Mouse (Mus musculus) midbrain, embryonic 15.5 days (tissue): ENCODE data around the gene Tmem150a. TPM values are rescaled to one million over a fixed set of nuclear protein-coding genes. Genes with fewer than 3 reads are reported as not detected.

Experiments
- ATAC-seq: fragments of 200-750 bp; cut with Nextera tagmentation; replicated peaks from 2 replicates; pipeline ENCODE4 v1.8.0; 2017; ENCODE audit warnings: moderate TSS enrichment
- H3K27ac ChIP-seq: fragments of 300-500 bp; sonication (generic); 2 replicates; pipeline ENCODE4 v1.5.1; 2015; ENCODE audit warnings: mild to moderate bottlenecking, inconsistent platforms
- H3K27me3 ChIP-seq: fragments of 300-500 bp; sonication (generic); replicated peaks from 2 replicates; pipeline ENCODE4 v1.6.1; 2015; ENCODE audit warnings: inconsistent platforms
- H3K36me3 ChIP-seq: fragments of 300-500 bp; sonication (generic); replicated peaks from 2 replicates; pipeline ENCODE4 v1.6.1; 2015; ENCODE audit warnings: inconsistent platforms
- H3K4me1 ChIP-seq: fragments of 300-500 bp; sonication (generic); 2 replicates; pipeline ENCODE4 v1.6.1; 2015; ENCODE audit warnings: inconsistent platforms
- H3K4me2 ChIP-seq: fragments of 300-500 bp; sonication (generic); 2 replicates; pipeline ENCODE4 v1.6.1; 2015; ENCODE audit warnings: inconsistent platforms, mild to moderate bottlenecking, moderate library complexity
- H3K4me3 ChIP-seq: fragments of 300-500 bp; sonication (generic); 2 replicates; pipeline ENCODE4 v1.5.1; 2015; ENCODE audit warnings: mild to moderate bottlenecking, inconsistent platforms
- H3K9ac ChIP-seq: fragments of 300-500 bp; sonication (generic); 2 replicates; pipeline ENCODE4 v1.6.1; 2015; ENCODE audit warnings: mild to moderate bottlenecking, inconsistent platforms
- H3K9me3 ChIP-seq: fragments of 300-500 bp; sonication (generic); 2 replicates; pipeline ENCODE4 v1.6.1; 2016; ENCODE audit warnings: inconsistent platforms
- WGBS: fragments of 180-500 bp; shearing (Covaris S2); methylation state at CpG from one replicate; pipeline ENCODE4 v1.1.7; 2015; ENCODE audit warnings: mixed read lengths; 5-methylcytosine and 5-hydroxymethylcytosine counted together
- polyA plus RNA-seq: library from polyadenylated mRNA; unstranded; fragments of >200 nt; fragmentation: Nextera tagmentation; extraction: Ambion mirVana; gene quantifications from 2 replicates; pipeline ENCODE4 v1.2.1, GENCODE M21; 2015

Gene Tmem150a
- 18.5 and 19.9 TPM in 2 replicates for polyA plus RNA-seq

DNA sequence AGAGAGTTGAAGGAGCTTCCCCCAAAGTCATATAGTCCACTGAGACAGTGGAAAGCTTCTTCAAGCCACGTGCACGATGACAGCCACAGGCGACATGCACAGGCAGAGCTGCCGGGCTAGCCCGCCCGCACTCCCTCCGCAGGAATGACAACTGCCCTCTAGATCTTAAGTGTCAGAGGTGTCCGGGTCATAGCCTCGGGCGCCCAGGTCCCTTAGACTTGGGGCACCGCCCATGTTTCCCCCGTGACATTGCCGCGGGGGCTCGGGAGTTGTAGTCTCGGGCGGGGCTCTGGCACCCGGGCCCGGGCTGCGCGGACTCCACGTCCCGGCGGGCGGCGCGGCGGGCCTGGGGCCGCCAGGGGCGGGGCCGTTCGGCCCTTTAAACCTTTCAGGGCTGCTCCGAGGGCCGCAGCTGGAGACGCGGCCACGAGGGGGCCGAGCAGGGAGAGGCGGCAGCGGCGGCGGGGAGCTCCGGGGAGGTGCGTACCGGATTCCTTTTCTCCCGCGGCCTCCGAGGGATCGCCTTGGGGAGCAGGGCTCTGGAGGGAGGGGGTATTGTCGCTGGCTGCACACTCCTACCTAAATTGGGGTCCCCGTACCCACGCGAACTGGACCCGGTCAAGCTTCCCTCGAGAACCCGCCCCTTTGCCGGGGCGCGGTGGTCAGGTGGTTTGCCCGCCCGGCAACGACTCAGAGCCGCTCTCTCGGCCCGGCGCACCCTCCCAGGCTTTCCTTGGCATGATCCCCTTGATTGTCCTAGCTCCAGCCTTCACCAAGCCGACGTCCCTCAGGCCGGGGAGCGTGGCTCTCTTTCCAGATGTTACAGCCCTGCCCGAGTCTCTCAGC, at the start of gene Tmem150a:
Gene Tmem150a (plus strand): TSS at position 382 of the 846 bp plus-strand sequence.
- no peaks in the 10 kb centered on the region for H3K27me3 ChIP-seq
- H3K4me2 ChIP-seq: peak within 1 kb of the TSS; percentile 84
- under 1% methylated on average over 68 of the region's 71 CpGs for whole genome bisulfite sequencing
- no peaks in the 10 kb centered on the region for H3K9me3 ChIP-seq
- H3K27ac ChIP-seq: peak within 1 kb of the TSS; percentile 67
- peak; percentile 88 for ATAC-seq
- peak within 1 kb of the TSS; percentile 58 for H3K4me3 ChIP-seq
- H3K9ac ChIP-seq: peak within 1 kb of the TSS; percentile 76
- H3K36me3 ChIP-seq: peaks cover 6% of the 10 kb centered on the region; the same call in 1 of the 2 replicates
- peaks cover 25% of the 10 kb centered on the region for H3K4me1 ChIP-seq

DNA sequence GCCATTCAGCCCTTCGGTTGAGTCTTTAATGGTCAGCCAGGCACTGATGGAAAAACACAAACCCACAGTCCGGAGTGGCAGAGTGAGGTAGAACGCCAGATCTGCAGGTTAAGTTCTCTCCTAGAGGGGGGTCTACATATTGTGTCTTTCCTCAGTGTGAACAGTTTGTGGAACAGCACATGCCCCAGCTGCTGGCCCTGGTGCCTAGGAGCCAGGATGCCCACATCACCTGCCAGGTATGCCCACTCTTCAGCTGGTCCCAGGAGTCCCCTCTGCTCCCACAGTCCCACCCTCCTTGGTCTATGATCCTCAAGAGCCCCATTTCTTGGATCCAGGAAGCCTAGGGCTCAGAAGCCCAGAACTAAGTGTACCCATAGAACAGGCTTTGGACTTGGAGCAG, 43.0 kb upstream of the Tmem150a start:
- Histone ChIP-seq H3K36me3 (peaks cover 7% of the 10 kb centered on the region; the same call in 1 of the 2 replicates), H3K4me1 (no peaks in the 10 kb centered on the region), H3K4me3 (no peak overlapping the region), H3K4me2 (no peak overlapping the region), H3K9me3 (no peaks in the 10 kb centered on the region), H3K27ac (no peak overlapping the region), H3K27me3 (no peaks in the 10 kb centered on the region), H3K9ac (no peak overlapping the region)
- 90% methylated on average over 3 of the region's 3 CpGs for WGBS
- ATAC-seq: no peak

DNA sequence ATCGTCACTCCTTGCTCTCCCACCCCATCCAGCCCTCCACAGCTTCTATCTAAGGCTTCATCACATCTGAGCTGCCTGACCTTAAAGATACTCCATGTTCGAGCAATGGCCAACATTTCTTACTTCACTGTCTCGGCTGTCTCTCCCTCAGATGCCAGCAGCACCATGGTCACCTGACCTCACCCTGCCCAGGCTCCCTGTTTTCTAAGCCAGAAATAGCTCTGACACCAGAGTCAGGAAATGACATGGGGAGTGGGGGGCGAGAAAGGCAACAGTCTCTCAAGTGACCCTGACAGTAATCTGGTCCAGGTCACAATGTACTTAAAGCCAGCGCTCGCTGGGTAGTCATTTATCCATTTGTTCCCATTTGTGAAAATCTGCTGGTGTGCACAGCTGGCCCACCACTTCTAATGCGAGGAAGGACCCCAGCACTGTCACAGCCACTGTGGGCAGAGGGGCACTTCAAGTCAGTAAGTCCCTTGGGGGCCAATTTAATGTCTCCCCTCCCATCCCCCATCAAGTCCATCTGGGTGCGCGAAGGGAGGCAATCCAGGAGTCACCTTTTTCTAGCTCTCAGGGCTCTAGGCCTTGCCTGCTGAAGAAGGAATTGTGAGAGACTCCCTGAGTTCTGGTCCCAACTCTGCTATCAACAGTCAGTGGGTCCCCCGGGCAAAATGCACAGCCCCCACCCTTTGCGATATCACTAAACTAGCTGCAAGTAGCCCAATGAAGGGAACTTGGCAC, 42.0 kb upstream of the Tmem150a start:
- no peaks in the 10 kb centered on the region for H3K9me3 ChIP-seq
- no peaks in the 10 kb centered on the region for H3K27me3 ChIP-seq
- peaks cover 15% of the 10 kb centered on the region; the same call in 1 of the 2 replicates for H3K36me3 ChIP-seq
- no peak overlapping the region for H3K27ac ChIP-seq
- H3K4me1 ChIP-seq: no peaks in the 10 kb centered on the region
- ATAC-seq: no peak
- no peak overlapping the region for H3K9ac ChIP-seq
- H3K4me2 ChIP-seq: no peak overlapping the region
- WGBS: 90% methylated on average over 11 of the region's 11 CpGs
- no peak overlapping the region for H3K4me3 ChIP-seq

DNA sequence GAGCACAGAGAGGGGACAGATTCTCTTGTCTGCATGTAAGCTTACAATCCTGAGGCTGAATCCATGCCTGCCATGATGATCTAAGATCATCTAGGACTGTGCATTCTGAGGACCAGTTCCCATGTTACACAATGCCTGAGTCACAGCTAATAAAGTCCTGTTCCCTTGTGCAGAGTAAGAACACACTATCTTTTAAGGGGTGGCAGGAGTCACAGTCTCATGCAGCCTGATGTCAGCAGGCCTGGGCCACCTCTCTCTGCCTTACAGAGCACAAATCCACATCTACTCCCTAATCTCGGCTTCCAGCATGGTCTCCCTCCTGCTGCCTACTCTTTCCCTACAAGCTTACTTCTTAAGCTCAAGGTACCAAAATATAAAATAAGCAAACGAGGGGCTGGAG, 39.9 kb upstream of the Tmem150a start:
- Histone ChIP-seq H3K9ac (no peak overlapping the region), H3K9me3 (no peaks in the 10 kb centered on the region), H3K4me3 (no peak overlapping the region), H3K4me2 (no peak overlapping the region), H3K27ac (no peak overlapping the region), H3K4me1 (no peaks in the 10 kb centered on the region), H3K36me3 (peaks cover 26% of the 10 kb centered on the region; the same call in 1 of the 2 replicates), H3K27me3 (no peaks in the 10 kb centered on the region)
- no peak for ATAC-seq
- 81% methylated on average over 2 of the region's 2 CpGs for WGBS

DNA sequence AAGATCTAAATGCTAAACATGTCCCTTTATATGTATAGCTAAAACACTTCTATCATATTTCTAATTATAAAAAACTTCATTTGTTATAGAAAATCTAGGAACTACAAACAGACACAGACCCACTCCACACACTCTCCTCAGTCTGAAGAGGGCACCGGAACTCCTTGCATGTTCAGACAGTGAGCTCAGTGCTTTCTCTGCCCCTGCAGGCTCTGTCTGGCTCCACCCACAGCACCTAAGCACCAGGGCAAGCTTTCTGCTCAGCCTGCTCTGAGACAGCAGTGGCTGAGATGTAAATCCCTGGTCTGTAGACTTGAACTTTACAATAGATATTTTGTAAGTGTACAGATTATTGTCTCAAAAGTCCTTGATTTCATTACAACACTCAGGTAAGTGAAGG, 39.2 kb upstream of the Tmem150a start:
- H3K4me3 ChIP-seq: no peak overlapping the region
- no peak overlapping the region for H3K27ac ChIP-seq
- H3K4me1 ChIP-seq: no peaks in the 10 kb centered on the region
- WGBS: 86% methylated on average over 1 of the region's 1 CpGs
- H3K36me3 ChIP-seq: peaks cover 33% of the 10 kb centered on the region; the same call in 1 of the 2 replicates
- H3K27me3 ChIP-seq: no peaks in the 10 kb centered on the region
- no peak for ATAC-seq
- H3K9ac ChIP-seq: no peak overlapping the region
- H3K4me2 ChIP-seq: no peak overlapping the region
- H3K9me3 ChIP-seq: no peaks in the 10 kb centered on the region

DNA sequence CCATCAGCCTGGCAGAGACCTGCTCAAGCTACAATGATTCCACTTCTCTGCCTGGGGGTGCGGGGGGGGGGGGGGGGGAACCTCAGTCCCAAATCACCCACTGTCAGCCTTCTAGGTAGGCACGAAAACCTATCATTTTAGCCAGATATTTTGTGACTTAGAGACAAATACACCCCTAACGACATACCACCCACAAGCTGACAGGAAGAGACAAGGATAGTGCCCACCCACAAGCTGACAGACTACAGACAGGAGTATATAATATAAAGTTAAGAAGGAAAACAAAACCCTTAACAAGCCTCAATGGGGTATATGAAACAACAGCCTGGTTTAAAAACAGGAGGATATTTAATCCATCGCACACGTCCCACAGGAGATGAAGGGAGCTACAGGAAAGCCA, 36.8 kb upstream of the Tmem150a start:
- WGBS: 81% methylated on average over 5 of the region's 5 CpGs
- Histone ChIP-seq H3K4me1 (no peaks in the 10 kb centered on the region), H3K4me3 (no peak overlapping the region), H3K4me2 (no peak overlapping the region), H3K36me3 (peaks cover 49% of the 10 kb centered on the region), H3K9ac (no peak overlapping the region), H3K27me3 (no peaks in the 10 kb centered on the region), H3K9me3 (no peaks in the 10 kb centered on the region), H3K27ac (no peak overlapping the region)
- ATAC-seq: no peak

DNA sequence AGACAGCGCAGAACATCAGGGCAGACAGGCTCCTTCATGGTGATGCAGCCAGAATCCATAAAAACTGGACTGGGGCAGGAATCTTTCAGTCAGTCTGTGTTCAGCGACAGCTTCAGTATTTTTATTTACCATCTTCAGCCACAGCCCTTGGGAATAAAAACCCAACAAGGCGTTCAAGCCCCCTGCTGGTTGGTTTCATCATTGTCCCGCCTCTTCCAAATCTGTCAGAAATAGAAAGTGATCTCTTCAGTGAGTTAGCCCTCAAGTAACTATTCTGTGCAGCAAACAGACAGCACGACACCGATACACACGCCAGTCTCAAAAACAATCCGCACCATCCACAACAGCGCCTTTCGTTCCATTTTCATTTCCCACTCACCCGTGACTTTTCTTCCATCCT, 36.2 kb upstream of the Tmem150a start:
- Histone ChIP-seq H3K9me3 (no peaks in the 10 kb centered on the region), H3K27ac (no peak overlapping the region), H3K9ac (no peak overlapping the region), H3K36me3 (peaks cover 54% of the 10 kb centered on the region), H3K4me2 (no peak overlapping the region), H3K27me3 (no peaks in the 10 kb centered on the region), H3K4me1 (no peaks in the 10 kb centered on the region), H3K4me3 (no peak overlapping the region)
- ATAC-seq: no peak
- 83% methylated on average over 11 of the region's 11 CpGs for WGBS

DNA sequence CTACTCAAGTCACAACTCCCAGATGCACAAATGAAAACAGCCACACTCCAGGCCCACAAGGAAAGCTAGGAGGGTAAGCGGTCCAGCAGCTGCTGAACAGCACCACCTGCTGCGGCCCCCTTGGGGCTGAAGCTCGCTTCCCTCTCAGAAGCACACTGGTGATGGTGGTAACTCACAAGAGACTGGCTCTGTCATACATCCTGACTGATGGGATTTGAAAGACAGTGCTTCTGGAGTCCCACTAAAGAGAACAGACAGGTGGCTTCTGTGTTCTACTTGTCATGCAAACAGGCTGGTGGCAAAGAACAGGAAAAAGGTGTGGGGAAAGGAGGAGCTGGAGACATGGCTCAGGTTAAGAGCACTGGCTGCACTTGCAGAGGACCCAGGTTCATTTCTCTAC, 32.3 kb upstream of the Tmem150a start:
- no peak for ATAC-seq
- H3K4me1 ChIP-seq: no peaks in the 10 kb centered on the region

DNA sequence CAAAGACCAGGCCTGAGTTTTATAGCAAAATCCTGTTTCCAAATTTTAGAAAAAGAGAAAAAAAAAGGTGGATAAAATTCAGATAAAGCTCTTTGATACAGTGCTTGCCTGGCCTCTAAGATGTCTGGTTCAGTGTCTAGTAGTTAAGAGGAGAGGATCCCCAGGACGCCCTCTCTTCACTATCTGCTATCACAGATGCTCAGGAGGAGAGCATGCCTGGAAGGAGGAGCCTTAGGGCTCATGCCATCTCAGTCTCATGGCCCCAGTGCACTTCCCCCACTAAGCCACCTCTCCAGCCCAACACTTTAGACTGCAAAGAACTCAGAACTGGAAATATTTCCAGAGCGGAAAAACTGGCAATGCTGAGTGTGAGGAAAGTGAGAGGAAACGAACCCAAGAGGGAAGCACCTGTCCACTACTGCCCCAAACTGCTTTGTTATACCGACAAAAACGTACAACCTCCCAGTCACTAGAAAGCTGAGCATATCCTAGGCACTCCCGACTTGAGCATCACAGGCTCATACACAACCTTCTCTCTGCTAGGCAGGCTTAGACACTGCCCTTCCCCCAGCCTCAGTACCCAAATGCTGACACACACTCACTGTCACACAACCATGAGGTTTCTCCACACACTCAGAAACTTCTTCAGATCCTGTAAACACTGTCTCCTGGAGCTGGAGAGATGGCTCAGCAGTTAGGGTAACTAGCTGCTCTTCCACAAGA, 31.3 kb upstream of the Tmem150a start:
- 92% methylated on average over 6 of the region's 6 CpGs for WGBS
- ATAC-seq: no peak
- H3K36me3 ChIP-seq: peaks cover 73% of the 10 kb centered on the region
- no peak overlapping the region for H3K4me2 ChIP-seq
- H3K9ac ChIP-seq: no peak overlapping the region
- no peak overlapping the region for H3K4me3 ChIP-seq
- no peaks in the 10 kb centered on the region for H3K4me1 ChIP-seq
- H3K27me3 ChIP-seq: no peaks in the 10 kb centered on the region
- H3K9me3 ChIP-seq: no peaks in the 10 kb centered on the region
- no peak overlapping the region for H3K27ac ChIP-seq

More for the DNA sequence above, 32.3 kb upstream of the Tmem150a start:
- Histone ChIP-seq H3K9ac (no peak overlapping the region), H3K36me3 (peaks cover 69% of the 10 kb centered on the region), H3K9me3 (no peaks in the 10 kb centered on the region), H3K27ac (no peak overlapping the region), H3K27me3 (no peaks in the 10 kb centered on the region), H3K4me2 (no peak overlapping the region), H3K4me3 (no peak overlapping the region)
- 87% methylated on average over 3 of the region's 3 CpGs for WGBS

DNA sequence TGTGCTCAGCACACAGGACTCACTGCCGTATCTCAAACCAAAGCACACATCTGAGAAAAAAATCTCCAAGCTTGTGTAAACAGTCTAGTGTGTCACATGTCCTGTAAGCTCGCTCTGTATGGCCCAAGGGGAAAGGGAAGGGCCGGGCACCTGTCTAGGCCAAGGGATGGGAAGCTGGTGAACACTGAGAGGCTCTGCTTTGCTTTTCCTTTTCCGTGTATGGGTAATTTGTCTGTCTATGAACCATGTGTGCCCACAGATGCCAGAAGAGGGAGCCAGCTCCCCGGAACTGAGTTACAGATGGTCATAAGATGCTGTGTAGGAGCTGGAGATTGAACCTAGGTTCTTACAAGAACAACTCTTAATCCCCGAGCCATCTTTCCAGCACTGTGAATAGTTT, 29.0 kb upstream of the Tmem150a start:
- H3K9ac ChIP-seq: no peak overlapping the region
- H3K4me1 ChIP-seq: no peaks in the 10 kb centered on the region
- H3K4me3 ChIP-seq: no peak overlapping the region
- no peak overlapping the region for H3K4me2 ChIP-seq
- no peak overlapping the region for H3K27ac ChIP-seq
- no peaks in the 10 kb centered on the region for H3K27me3 ChIP-seq
- WGBS: 81% methylated on average over 6 of the region's 6 CpGs
- no peak for ATAC-seq
- H3K36me3 ChIP-seq: peaks cover 65% of the 10 kb centered on the region
- no peaks in the 10 kb centered on the region for H3K9me3 ChIP-seq

DNA sequence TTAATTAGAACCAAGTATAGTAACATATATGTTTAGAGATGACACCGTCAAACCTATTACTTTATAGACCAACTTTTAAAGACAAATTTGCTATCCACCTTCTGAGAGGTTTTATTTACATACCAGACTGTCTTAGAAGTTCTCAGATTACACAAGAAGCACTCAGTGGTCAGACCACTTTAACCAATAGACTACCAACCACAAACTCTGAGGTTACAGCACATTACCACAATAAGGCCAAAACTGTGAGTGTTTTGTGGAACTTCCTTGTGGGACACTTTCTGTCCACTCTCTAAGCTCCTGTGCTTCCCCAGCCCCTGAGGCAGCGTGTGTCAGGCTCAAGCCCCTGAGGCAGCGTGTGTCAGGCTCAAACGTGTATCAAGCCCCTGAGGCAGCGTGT, 26.2 kb upstream of the Tmem150a start:
- 95% methylated on average over 5 of the region's 5 CpGs for WGBS
- Histone ChIP-seq H3K4me3 (no peak overlapping the region), H3K36me3 (peaks cover 52% of the 10 kb centered on the region), H3K4me2 (no peak overlapping the region), H3K27ac (no peak overlapping the region), H3K9me3 (no peaks in the 10 kb centered on the region), H3K9ac (no peak overlapping the region), H3K27me3 (no peaks in the 10 kb centered on the region), H3K4me1 (no peaks in the 10 kb centered on the region)
- no peak for ATAC-seq

DNA sequence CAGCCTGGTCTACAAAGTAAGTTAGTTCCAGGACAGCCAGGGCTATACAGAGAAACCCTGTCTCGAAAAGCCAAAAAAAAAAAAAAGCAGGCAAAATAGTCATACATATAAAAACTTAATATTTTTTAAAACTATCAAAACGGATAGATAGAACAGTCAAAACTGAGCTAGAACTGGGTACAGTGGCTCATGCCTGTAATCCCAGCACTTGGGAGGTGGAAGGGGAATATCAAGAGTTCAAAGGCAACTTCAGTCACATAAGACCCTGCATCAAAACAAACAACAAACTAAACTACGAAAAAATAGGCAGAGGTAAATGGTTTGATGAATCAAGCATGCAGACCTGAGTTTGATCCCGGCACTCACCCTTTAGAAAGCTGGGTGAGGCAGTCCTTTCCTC, 25.1 kb upstream of the Tmem150a start:
- H3K9ac ChIP-seq: no peak overlapping the region
- no peak overlapping the region for H3K4me2 ChIP-seq
- peaks cover 46% of the 10 kb centered on the region for H3K36me3 ChIP-seq
- H3K9me3 ChIP-seq: no peaks in the 10 kb centered on the region
- H3K4me3 ChIP-seq: no peak overlapping the region
- 90% methylated on average over 4 of the region's 4 CpGs for WGBS
- H3K27ac ChIP-seq: no peak overlapping the region
- no peaks in the 10 kb centered on the region for H3K27me3 ChIP-seq
- no peak for ATAC-seq
- H3K4me1 ChIP-seq: no peaks in the 10 kb centered on the region
